Mouse (Mus musculus) yolk sac, embryonic 10.5 days (tissue): ENCODE results near the gene Grb2.

ENCODE experiments used
- DNase-seq: peaks from one replicate; pipeline ENCODE4 v3.0.0-alpha.2; 2017; ENCODE audit warnings: low spot score

The Grb2 gene

DNA sequence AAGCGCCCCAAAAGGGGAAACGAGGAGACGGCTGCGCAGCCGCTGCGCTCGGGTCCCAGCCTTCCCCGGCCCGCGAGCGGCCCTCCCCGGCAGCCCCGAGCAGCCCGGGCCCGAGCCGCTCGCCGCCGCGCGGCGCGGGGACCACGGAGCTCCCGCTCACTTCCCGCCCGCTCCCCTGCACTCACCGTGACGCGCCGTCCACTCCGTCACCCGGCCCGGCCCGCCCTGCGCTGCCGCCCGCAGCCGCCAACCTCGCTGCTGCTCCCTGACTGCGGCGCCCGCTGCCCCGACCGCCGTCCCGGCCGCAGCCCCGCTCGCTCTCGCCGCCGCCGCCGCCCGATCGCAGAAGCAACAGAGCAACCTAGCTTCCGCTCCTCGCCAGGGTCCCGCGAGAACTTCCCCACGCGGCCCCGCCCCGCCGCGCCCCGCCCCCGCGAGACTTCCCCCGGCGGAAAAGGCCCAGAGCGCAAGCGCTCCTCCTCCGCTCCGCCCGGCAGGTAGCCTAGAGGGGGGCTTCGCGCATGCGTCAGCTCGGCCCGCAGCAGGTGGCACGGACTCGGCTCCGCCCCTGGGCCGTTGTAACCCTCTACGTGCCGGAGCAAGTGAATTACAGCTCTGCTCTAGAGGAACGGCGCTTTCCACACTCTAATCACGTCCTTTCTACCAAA lies at the start of gene Grb2:
Gene Grb2, minus strand, starts transcription at position 389 of the 668 bp plus-strand sequence.
- peak; percentile 99 for DNase-seq

- DNase-seq = no peak
Observed at GRCm38 (mm10) chr11:115753485-115753884, 45.1 kb upstream of the Grb2 start.

DNA sequence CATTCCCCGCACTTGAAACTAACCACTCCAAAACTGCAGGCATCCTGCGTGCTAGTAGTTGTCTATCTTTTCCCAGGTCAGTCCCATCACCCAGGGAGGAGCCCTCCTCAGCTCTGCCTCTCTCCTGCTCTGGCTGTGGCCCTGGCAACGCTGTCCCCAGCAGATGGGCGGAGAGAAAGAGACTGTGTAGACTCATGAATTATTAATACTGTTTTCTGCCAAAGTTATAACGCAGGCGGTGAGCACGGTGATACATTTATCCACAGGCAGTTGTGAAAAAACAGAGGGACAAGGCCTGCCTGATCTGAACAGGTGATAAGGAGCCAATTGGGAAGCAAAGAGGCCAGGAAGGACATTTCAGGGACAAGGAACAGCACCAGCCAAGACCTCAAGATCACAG lies 44.3 kb upstream of the Grb2 start:
- no peak for DNase-seq

DNA sequence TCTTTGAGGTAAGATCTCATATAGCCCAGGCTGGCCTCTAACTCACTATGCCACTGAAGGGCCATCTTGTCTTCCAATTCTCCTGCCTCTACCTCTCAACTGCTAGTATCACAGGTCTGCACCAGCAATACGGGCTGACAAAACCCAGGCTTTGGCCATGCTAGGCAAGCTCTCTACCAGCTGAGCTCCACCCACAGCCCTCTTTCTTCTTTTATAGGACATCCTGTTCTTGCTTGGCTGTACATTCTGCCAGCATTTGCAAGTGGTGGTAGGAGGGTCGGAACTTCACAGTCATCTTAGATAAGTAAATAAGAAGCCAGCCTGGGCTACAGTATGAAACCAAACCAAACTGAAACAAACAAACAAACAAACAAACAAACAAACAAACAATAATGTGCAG lies 43.3 kb upstream of the Grb2 start:
- DNase-seq = no peak

- DNase-seq = no peak
Observed at GRCm38 (mm10) chr11:115749834-115750233, 41.4 kb upstream of the Grb2 start.

DNA sequence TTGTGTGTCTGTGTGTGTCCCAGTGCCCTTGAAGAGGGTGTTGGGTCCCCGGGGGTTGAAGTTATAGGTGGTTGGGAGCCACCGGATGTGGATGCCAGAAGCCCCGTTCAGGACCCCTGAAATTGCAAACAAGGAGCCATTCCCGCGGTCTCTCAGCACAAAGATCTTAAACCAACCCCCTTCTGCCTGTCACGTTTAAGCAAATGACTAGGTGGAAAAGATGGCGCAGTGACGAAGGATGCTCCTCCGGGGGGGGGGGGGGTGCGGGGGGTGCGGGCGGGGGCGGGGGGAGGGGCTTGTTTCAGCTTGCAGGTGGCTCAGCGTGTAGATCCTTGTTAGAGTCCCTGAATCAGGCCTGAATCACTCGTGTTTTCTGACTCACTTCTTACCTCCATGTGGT lies 39.0 kb upstream of the Grb2 start:
- no peak for DNase-seq

GRCm38 (mm10) chr11:115746762-115747161 lies 38.4 kb upstream of the Grb2 start:
- no peak for DNase-seq

- no peak for DNase-seq
Observed at GRCm38 (mm10) chr11:115746109-115746508, 37.7 kb upstream of the Grb2 start.

GRCm38 (mm10) chr11:115744385-115744784 lies 36.0 kb upstream of the Grb2 start:
- no peak for DNase-seq

DNA sequence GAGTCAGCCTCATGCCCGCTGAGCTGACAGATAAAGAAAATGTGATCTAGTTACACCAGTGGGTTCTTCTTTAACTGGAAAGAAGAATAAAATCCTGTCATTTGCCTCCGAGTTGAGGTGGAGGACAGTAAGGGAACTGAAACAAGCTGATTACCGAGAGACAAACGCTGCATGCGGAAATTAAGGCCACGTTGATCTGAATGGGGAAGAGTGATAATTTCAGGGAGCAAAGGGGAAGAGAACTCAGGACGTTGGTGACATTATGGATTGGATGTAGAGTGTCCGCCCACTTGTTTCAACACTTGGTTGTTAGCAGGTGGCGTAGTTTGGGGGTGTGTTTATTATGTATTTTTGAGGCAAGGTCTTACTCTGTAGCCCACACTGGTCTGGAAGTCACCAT lies 34.5 kb upstream of the Grb2 start:
- DNase-seq = no peak

DNA sequence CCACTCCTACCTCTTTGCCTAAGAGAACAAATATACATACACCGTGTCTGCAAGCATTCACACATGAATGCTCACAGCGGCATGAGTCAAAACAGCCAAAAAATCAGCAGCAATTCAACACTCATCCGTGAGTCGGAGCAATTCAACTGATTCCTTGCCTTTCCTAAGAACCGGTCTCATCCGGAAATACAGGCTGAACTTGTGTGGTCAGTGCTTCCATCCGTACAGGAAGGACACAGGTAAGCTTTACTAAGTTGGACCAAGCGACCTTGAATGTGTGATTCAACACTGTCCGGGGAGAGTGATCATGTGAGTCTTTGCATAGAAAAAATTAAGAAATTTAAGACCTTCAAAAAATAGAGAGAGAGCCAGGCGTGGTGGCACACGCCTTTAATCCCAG lies 32.7 kb upstream of the Grb2 start:
- no peak for DNase-seq

DNA sequence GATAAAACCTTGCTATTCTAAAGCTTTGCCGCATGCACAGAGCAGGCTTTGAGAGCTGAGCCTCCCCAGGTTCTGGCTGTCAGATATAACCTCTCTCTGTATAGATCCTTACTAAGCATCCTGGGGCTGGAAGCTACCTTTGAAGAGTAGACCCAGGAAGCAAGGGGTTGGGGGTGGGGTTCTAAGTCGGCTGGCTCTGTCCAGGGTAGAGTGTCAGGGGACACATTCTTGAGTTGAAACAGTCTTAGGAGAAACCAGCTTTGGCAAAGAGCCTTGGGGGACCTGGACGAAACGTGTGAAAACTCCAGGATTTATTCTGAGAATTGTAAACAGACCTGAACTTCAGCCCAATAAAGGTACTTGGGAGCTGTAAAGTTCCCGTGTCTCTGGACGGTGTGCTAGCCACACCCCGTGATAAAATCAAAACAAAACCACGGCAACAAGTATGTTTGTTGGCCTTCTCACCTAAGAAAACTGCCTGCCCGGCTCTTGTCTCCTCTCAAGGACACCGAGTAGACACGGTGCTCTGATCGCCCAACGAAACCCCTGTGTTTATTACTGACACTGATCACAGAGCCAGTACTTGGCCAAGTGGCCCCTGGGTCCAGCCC lies 30.0 kb upstream of the Grb2 start:
- no peak for DNase-seq

GRCm38 (mm10) chr11:115737608-115738208 lies 29.3 kb upstream of the Grb2 start:
- no peak for DNase-seq

GRCm38 (mm10) chr11:115734041-115734686 lies 25.8 kb upstream of the Grb2 start:
- peak; percentile 75 for DNase-seq

DNA sequence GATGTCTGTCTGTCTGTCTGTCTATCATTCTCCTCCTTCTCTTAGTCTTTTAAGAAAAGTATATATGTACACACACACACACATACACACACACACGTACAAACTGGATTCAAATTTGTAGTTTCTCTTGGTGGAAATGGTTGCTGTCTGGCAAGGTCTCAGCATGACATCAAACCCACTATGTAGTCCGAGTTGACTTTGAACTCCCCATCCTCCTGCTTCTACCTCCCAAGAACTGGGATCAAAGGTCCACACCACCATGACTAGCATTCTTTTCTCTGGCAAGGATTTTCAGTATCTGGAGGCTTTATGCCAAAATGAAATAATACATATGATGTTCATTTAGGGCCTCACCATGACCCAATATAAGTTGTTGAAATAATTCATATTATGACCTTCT lies 14.8 kb upstream of the Grb2 start:
- DNase-seq = no peak

GRCm38 (mm10) chr11:115722638-115723037 lies 14.2 kb upstream of the Grb2 start:
- peak; percentile 71 for DNase-seq

DNA sequence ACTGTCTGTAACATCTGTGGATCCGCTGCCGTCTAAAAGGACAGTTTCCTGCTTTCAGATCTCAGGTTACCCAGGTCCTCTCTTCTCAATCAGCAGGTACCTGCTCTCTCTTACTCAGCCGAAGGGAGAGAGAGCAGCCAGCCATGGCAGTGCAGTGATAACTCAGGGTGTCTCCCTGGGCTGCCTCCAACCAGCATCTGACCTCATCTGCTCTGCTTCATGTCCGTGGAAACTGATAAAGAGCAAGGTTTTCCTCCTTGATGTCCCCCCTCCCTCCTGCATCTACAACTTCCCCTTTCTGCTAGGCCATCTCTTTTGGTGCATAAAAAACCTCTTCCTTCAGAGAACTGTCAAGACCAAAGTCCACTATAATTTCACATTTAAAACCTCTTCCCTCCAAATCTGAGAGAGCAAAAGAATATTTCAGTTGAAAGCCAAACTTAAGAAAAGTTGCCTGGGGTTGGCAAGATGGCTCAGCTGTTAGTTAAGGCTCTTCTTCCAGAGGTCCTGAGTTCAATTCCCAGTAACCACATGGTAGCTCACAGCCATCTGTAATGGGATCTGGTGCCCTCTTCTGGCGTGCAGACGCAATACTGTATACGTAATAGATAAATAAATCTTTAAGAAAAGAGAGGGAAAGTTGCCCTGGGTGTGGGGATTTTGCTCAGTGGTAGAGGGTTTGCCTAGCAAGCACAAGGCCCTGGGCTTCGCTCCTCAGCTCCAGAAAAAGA lies 9.4 kb upstream of the Grb2 start:
- DNase-seq = no peak

DNA sequence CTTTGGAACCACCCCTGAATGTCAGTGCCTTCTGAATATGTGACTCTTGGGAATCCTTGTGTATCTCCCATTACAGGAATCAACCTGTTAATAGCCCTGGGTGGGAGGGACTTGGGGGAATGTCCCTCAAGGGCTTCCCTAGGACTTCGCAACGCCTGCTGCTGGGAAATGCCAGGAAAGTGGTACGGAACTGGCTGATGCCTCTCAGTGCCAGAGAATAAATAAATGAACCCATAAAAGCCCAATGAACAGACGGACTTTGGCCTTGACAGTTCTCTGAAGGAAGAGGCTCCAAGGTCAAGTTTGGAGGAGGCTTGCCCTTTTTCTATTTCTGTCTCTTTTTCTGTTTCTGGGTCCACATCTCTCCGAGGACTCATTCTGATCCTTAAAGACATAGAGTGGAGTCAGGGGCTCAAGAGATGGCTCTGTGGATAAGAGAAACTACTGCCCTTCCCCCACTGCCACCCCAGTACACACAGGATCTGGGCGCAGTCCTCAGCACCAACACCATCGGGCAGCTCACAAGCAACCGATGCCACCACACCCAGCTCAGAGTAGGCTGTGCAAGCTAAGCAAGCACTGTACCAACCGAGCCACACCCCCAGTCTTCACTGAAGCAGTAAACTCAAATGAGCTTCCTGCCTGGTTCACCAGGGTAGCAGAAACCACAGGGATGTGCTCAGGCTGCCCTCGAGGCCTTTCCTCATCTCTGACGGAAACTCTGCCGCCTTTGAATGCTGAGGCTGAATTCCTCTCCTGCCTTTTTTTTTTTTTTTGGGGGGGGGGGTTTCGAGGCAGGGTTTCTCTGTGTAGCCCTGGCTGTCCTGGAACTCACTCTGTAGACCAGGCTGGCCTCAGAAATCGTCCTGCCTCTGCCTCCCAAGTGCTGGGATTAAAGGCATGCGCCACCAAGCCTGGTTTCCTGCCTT lies 8.3 kb upstream of the Grb2 start:
- no peak for DNase-seq

- DNase-seq = peak; percentile 42
Observed at GRCm38 (mm10) chr11:115714491-115714890, 6.1 kb upstream of the Grb2 start.

DNA sequence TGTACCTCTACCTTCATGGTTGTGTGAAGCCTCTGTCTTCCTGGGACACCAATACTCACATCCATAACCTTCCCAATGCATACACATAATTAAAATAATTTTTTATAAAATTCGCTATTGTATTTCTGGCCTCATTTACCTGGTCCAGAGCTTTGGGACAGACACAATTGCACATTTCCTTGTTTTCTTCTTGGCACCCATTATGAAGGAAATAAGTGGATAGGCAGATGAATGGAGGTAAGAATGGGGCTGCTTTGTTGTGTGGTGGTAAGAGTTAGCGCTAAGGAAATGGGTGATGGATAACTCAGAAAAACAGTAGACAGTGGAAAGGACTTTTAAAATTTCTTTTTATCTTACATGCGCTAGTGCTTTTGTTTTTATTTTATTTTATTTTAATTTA lies 5.0 kb upstream of the Grb2 start:
- DNase-seq = no peak

DNA sequence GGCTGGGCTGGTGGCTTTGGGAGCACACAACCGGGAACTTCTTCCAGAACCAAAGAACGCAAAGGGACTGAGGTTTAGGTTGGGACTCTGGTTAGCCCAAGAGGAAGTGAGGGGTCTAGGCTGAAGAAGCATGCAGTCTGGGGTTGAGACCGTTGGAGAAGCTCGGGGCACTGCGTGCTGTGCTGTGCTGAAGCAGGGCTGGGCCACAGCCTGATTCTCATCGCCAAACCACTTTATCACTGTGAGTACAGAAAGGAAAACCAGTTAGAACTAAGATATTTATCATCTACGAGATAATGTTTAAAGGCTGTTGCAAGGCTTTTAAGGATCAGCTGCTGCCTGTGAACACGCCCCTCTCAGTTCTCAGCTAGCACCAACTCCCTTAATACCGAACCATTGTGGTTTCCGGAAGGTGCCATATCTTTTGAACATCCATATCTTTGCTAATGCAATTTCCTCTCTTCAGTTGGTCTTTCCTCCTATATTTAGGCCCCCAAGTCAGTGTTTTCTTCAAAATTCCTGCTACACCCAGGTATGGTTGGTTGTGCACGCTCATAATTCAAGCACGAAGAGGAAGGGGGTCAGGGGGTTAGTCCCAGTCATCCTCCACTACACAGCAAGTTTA lies 4.4 kb upstream of the Grb2 start:
- DNase-seq = no peak
